Mouse (Mus musculus): ENCODE results near the gene Tcp11. TPM values are rescaled to one million over a fixed set of nuclear protein-coding genes. Genes with fewer than 3 reads are reported as not detected.

Tcp11 gene
- polyA plus RNA-seq, 1 experiment from 2014 or later, result 5.2 TPM

- Histone ChIP-seq H3K4me3 (ENCODE audit: low read length) (no peak overlapping the region), H3K36me3 (ENCODE audit: control insufficient read depth, insufficient read depth, low read length) (peaks cover 19% of the 10 kb centered on the region), H3K4me1 (replicated peaks; ENCODE audit: control insufficient read depth, insufficient read depth, low read length) (no peaks in the 10 kb centered on the region), H3K9me3 (ENCODE audit: control insufficient read depth, low read length) (no peaks in the 10 kb centered on the region), H3K27me3 (ENCODE audit: control insufficient read depth, insufficient read depth, low read depth, low read length) (no peaks in the 10 kb centered on the region), H3K27ac (ENCODE audit: low read length) (peak overlapping the region; percentile 78), H3K9ac (ENCODE audit: low read length) (no peak overlapping the region), H3K4me2 (ENCODE audit: low read depth, low read length) (no peak overlapping the region)
- WGBS, result 47% methylated on average over 7 of the region's 7 CpGs
- ATAC-seq (ENCODE audit: low read depth), result peak; percentile 55
These were observed 19.0 kb downstream of the Tcp11 start for GRCm38 (mm10) chr17:28061472-28061871.

- no peak for ATAC-seq (ENCODE audit: low read depth)
- peaks cover 19% of the 10 kb centered on the region for H3K36me3 ChIP-seq (ENCODE audit: control insufficient read depth, insufficient read depth, low read length)
- no peaks in the 10 kb centered on the region for H3K27me3 ChIP-seq (ENCODE audit: control insufficient read depth, insufficient read depth, low read depth, low read length)
- no peak overlapping the region; the same call in 1 of the 2 replicates for H3K9ac ChIP-seq (ENCODE audit: low read length)
- H3K9me3 ChIP-seq (ENCODE audit: control insufficient read depth, low read length), result no peaks in the 10 kb centered on the region
- H3K27ac ChIP-seq (ENCODE audit: low read length), result no peak overlapping the region
- H3K4me1 ChIP-seq (replicated peaks; ENCODE audit: control insufficient read depth, insufficient read depth, low read length), result no peaks in the 10 kb centered on the region
- 88% methylated on average over 11 of the region's 11 CpGs for WGBS
- no peak overlapping the region for H3K4me2 ChIP-seq (ENCODE audit: low read depth, low read length)
- no peak overlapping the region for H3K4me3 ChIP-seq (ENCODE audit: low read length)
These were observed 19.8 kb downstream of the Tcp11 start for GRCm38 (mm10) chr17:28060681-28061080.

- H3K4me1 ChIP-seq (replicated peaks; ENCODE audit: control insufficient read depth, insufficient read depth, low read length), result no peaks in the 10 kb centered on the region
- peaks cover 31% of the 10 kb centered on the region for H3K36me3 ChIP-seq (ENCODE audit: control insufficient read depth, insufficient read depth, low read length)
- no peak overlapping the region for H3K27ac ChIP-seq (ENCODE audit: low read length)
- H3K27me3 ChIP-seq (ENCODE audit: control insufficient read depth, insufficient read depth, low read depth, low read length), result no peaks in the 10 kb centered on the region
- ATAC-seq (ENCODE audit: low read depth), result no peak
- no peak overlapping the region for H3K4me2 ChIP-seq (ENCODE audit: low read depth, low read length)
- no peak overlapping the region for H3K9ac ChIP-seq (ENCODE audit: low read length)
- WGBS, result 80% methylated on average over 13 of the region's 13 CpGs
- no peak overlapping the region for H3K4me3 ChIP-seq (ENCODE audit: low read length)
- H3K9me3 ChIP-seq (ENCODE audit: control insufficient read depth, low read length), result no peaks in the 10 kb centered on the region
These were observed 22.1 kb downstream of the Tcp11 start for GRCm38 (mm10) chr17:28058346-28058745.

- Histone ChIP-seq H3K27me3 (ENCODE audit: control insufficient read depth, insufficient read depth, low read depth, low read length) (no peaks in the 10 kb centered on the region), H3K27ac (ENCODE audit: low read length) (no peak overlapping the region), H3K9me3 (ENCODE audit: control insufficient read depth, low read length) (no peaks in the 10 kb centered on the region), H3K4me3 (ENCODE audit: low read length) (no peak overlapping the region), H3K36me3 (ENCODE audit: control insufficient read depth, insufficient read depth, low read length) (peaks cover 29% of the 10 kb centered on the region), H3K4me1 (replicated peaks; ENCODE audit: control insufficient read depth, insufficient read depth, low read length) (no peaks in the 10 kb centered on the region), H3K9ac (ENCODE audit: low read length) (no peak overlapping the region), H3K4me2 (ENCODE audit: low read depth, low read length) (no peak overlapping the region)
- ATAC-seq (ENCODE audit: low read depth), result no peak
- 76% methylated on average over 21 of the region's 21 CpGs for WGBS
These were observed 28.1 kb downstream of the Tcp11 start for GRCm38 (mm10) chr17:28052293-28052863.

- ATAC-seq (ENCODE audit: low read depth), result no peak
- 87% methylated on average over 8 of the region's 8 CpGs for WGBS
- no peaks in the 10 kb centered on the region for H3K27me3 ChIP-seq (ENCODE audit: control insufficient read depth, insufficient read depth, low read depth, low read length)
- H3K4me1 ChIP-seq (replicated peaks; ENCODE audit: control insufficient read depth, insufficient read depth, low read length), result no peaks in the 10 kb centered on the region
- H3K4me3 ChIP-seq (ENCODE audit: low read length), result no peak overlapping the region
- no peak overlapping the region for H3K4me2 ChIP-seq (ENCODE audit: low read depth, low read length)
- no peaks in the 10 kb centered on the region for H3K9me3 ChIP-seq (ENCODE audit: control insufficient read depth, low read length)
- H3K27ac ChIP-seq (ENCODE audit: low read length), result no peak overlapping the region
- no peak overlapping the region for H3K9ac ChIP-seq (ENCODE audit: low read length)
- H3K36me3 ChIP-seq (ENCODE audit: control insufficient read depth, insufficient read depth, low read length), result peaks cover 25% of the 10 kb centered on the region
These were observed 30.2 kb downstream of the Tcp11 start for GRCm38 (mm10) chr17:28050210-28050609.

- peak; percentile 81 for ATAC-seq (ENCODE audit: low read depth)
- no peaks in the 10 kb centered on the region for H3K27me3 ChIP-seq (ENCODE audit: control insufficient read depth, insufficient read depth, low read depth, low read length)
- H3K9me3 ChIP-seq (ENCODE audit: control insufficient read depth, low read length), result no peaks in the 10 kb centered on the region
- no peak overlapping the region for H3K4me3 ChIP-seq (ENCODE audit: low read length)
- H3K4me1 ChIP-seq (replicated peaks; ENCODE audit: control insufficient read depth, insufficient read depth, low read length), result no peaks in the 10 kb centered on the region
- peaks cover 16% of the 10 kb centered on the region for H3K36me3 ChIP-seq (ENCODE audit: control insufficient read depth, insufficient read depth, low read length)
- no peak overlapping the region for H3K4me2 ChIP-seq (ENCODE audit: low read depth, low read length)
- 45% methylated on average over 4 of the region's 4 CpGs for WGBS
- no peak overlapping the region for H3K27ac ChIP-seq (ENCODE audit: low read length)
- no peak overlapping the region for H3K9ac ChIP-seq (ENCODE audit: low read length)
These were observed 32.0 kb downstream of the Tcp11 start for GRCm38 (mm10) chr17:28048425-28048824.

- no peak for ATAC-seq (ENCODE audit: low read depth)
- H3K27me3 ChIP-seq (ENCODE audit: control insufficient read depth, insufficient read depth, low read depth, low read length), result no peaks in the 10 kb centered on the region
- peaks cover 10% of the 10 kb centered on the region for H3K36me3 ChIP-seq (ENCODE audit: control insufficient read depth, insufficient read depth, low read length)
- H3K4me2 ChIP-seq (ENCODE audit: low read depth, low read length), result no peak overlapping the region
- no peak overlapping the region for H3K4me3 ChIP-seq (ENCODE audit: low read length)
- no peak overlapping the region for H3K9ac ChIP-seq (ENCODE audit: low read length)
- H3K9me3 ChIP-seq (ENCODE audit: control insufficient read depth, low read length), result no peaks in the 10 kb centered on the region
- peaks cover 2% of the 10 kb centered on the region for H3K4me1 ChIP-seq (replicated peaks; ENCODE audit: control insufficient read depth, insufficient read depth, low read length)
- H3K27ac ChIP-seq (ENCODE audit: low read length), result no peak overlapping the region
- WGBS, result 73% methylated on average over 5 of the region's 5 CpGs
These were observed 32.9 kb downstream of the Tcp11 start for GRCm38 (mm10) chr17:28047520-28047919.

- H3K27me3 ChIP-seq (ENCODE audit: control insufficient read depth, insufficient read depth, low read depth, low read length), result no peaks in the 10 kb centered on the region
- H3K4me1 ChIP-seq (replicated peaks; ENCODE audit: control insufficient read depth, insufficient read depth, low read length), result peaks cover 7% of the 10 kb centered on the region
- H3K36me3 ChIP-seq (ENCODE audit: control insufficient read depth, insufficient read depth, low read length), result peaks cover 9% of the 10 kb centered on the region
- 93% methylated on average over 5 of the region's 5 CpGs for WGBS
- H3K9me3 ChIP-seq (ENCODE audit: control insufficient read depth, low read length), result no peaks in the 10 kb centered on the region
- H3K27ac ChIP-seq (ENCODE audit: low read length), result no peak overlapping the region
- no peak for ATAC-seq (ENCODE audit: low read depth)
- H3K9ac ChIP-seq (ENCODE audit: low read length), result no peak overlapping the region
- H3K4me3 ChIP-seq (ENCODE audit: low read length), result no peak overlapping the region
- H3K4me2 ChIP-seq (ENCODE audit: low read depth, low read length), result no peak overlapping the region
These were observed 33.4 kb downstream of the Tcp11 start for GRCm38 (mm10) chr17:28047017-28047416.

GRCm38 (mm10) chr17:28042299-28042771 is 38.1 kb downstream of the Tcp11 start:
- 23% methylated on average over 23 of the region's 23 CpGs for WGBS
- Histone ChIP-seq H3K9me3 (ENCODE audit: control insufficient read depth, low read length) (no peaks in the 10 kb centered on the region), H3K27ac (ENCODE audit: low read length) (peak overlapping the region; percentile 80), H3K9ac (ENCODE audit: low read length) (peak overlapping the region; percentile 55), H3K4me3 (ENCODE audit: low read length) (no peak overlapping the region), H3K27me3 (ENCODE audit: control insufficient read depth, insufficient read depth, low read depth, low read length) (no peaks in the 10 kb centered on the region), H3K4me1 (replicated peaks; ENCODE audit: control insufficient read depth, insufficient read depth, low read length) (peaks cover 16% of the 10 kb centered on the region), H3K4me2 (ENCODE audit: low read depth, low read length) (peak overlapping the region; percentile 26; the same call in 1 of the 2 replicates), H3K36me3 (ENCODE audit: control insufficient read depth, insufficient read depth, low read length) (peaks cover 2% of the 10 kb centered on the region; the same call in 1 of the 2 replicates)
- peak; percentile 82 for ATAC-seq (ENCODE audit: low read depth)

Data from lung, embryonic 16.5 days (tissue).